Mouse (Mus musculus) limb, embryonic 11.5 days (tissue): ENCODE data around the gene Atmin. TPM values are rescaled to one million over a fixed set of nuclear protein-coding genes. Genes with fewer than 3 reads are reported as not detected.

Experiments
- ATAC-seq: fragments of 200-750 bp; cut with Nextera tagmentation; 2 replicates; pipeline ENCODE4 v1.8.0; 2017; ENCODE audit warnings: low read depth; ENCODE audit not compliant: insufficient number of reproducible peaks, low FRiP score, low TSS enrichment
- DNase-seq: peaks from one replicate; pipeline ENCODE4 v3.0.0-alpha.2; 2015; ENCODE audit warnings: low spot score
- H3K27ac ChIP-seq: fragments of 300-500 bp; sonication (generic); replicated peaks from 2 replicates; pipeline ENCODE4 v1.5.1; 2014; ENCODE audit warnings: low read depth, mild to moderate bottlenecking, low read length
- H3K27me3 ChIP-seq: fragments of 300-500 bp; sonication (generic); 2 replicates; pipeline ENCODE4 v1.6.1; 2014; ENCODE audit warnings: mild to moderate bottlenecking, low read length, mixed read lengths; ENCODE audit not compliant: control insufficient read depth, insufficient read depth
- H3K36me3 ChIP-seq: fragments of 300-500 bp; sonication (generic); 2 replicates; pipeline ENCODE4 v1.6.1; 2014; ENCODE audit warnings: mild to moderate bottlenecking, low read length, moderate library complexity, mixed read lengths; ENCODE audit not compliant: control insufficient read depth, insufficient read depth
- H3K4me1 ChIP-seq: fragments of 300-500 bp; sonication (generic); 2 replicates; pipeline ENCODE4 v1.6.1; 2014; ENCODE audit warnings: low read length, mixed read lengths; ENCODE audit not compliant: control insufficient read depth, insufficient read depth
- H3K4me2 ChIP-seq: fragments of 300-500 bp; sonication (generic); 2 replicates; pipeline ENCODE4 v1.6.1; 2014; ENCODE audit warnings: low read depth, mild to moderate bottlenecking, moderate library complexity; ENCODE audit not compliant: severe bottlenecking
- H3K4me3 ChIP-seq: fragments of 300-500 bp; sonication (generic); 2 replicates; pipeline ENCODE4 v1.5.1; 2014; ENCODE audit warnings: low read depth, low read length
- H3K9ac ChIP-seq: fragments of 300-500 bp; sonication (generic); 2 replicates; pipeline ENCODE4 v1.6.1; 2014; ENCODE audit warnings: mild to moderate bottlenecking, low read length
- H3K9me3 ChIP-seq: fragments of 300-500 bp; sonication (generic); 2 replicates; pipeline ENCODE4 v1.6.1; 2016; ENCODE audit warnings: low read length; ENCODE audit not compliant: control insufficient read depth
- WGBS: fragments of 180-500 bp; shearing (Covaris S2); extraction: QIAGEN DNeasy Blood & Tissue Kit; methylation state at CpG from one replicate; pipeline ENCODE4 v1.1.7; 2014; 5-methylcytosine and 5-hydroxymethylcytosine counted together
- polyA plus RNA-seq: library from polyadenylated mRNA; unstranded; fragments of >200 nt; fragmentation: Nextera tagmentation; extraction: Ambion mirVana; gene quantifications from 2 replicates; pipeline ENCODE4 v1.2.1, GENCODE M21; 2014

Atmin gene
- 13.4 and 14.8 TPM in 2 replicates for polyA plus RNA-seq

DNA sequence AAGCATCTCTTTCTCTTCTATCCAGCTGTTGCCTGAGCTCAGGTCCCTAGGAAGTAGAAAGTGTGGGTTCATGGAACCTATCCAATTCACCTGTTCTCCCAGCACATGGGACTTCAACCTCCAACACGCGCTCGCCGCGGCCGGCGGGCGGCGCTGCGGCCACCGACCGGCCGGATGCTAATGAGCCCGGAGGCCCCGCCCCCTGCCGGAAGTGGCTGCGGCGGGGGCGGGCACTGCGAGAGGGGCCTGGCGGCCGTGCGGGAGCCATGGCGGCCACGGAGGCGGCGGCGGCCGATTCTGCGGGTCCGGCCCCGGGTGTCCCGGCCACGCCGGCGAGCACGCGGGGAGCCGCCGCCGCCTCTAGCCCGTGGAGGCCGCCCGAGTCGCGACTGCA lies at the start of gene Atmin:
Gene Atmin, plus strand, starts transcription at position 233 of the 394 bp plus-strand sequence.
- Histone ChIP-seq H3K4me3 (peak within 1 kb of the TSS; percentile 95), H3K4me1 (peaks cover 4% of the 10 kb centered on the region; the same call in 1 of the 2 replicates), H3K27me3 (no peaks in the 10 kb centered on the region), H3K4me2 (peak within 1 kb of the TSS; percentile 95), H3K27ac (no peak within 1 kb of the TSS), H3K9me3 (no peaks in the 10 kb centered on the region), H3K36me3 (no peaks in the 10 kb centered on the region), H3K9ac (peak within 1 kb of the TSS; percentile 84)
- peak; percentile 86 for ATAC-seq
- DNase-seq: peak; percentile 90
- WGBS: under 1% methylated on average over 45 of the region's 46 CpGs

DNA sequence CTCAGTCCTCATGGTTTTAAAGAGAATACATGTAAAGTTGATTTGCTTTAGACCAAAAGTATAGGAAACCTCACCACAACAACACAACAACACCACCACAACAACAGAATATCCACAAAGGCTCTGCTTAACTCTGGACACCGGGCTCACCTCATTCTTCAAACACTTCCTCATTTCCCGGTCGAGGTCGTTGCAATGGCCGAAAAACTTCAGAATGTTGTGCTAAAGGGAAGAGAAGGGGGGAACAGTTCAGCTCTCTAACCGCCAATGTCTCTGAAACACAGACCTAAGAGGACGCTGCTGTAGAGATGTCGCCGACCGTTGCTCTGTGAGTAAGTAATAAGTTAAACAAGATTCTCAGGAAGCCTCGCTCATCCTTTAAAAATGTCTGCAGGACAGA lies 49.3 kb upstream of the Atmin start:
- Histone ChIP-seq H3K36me3 (peaks cover 5% of the 10 kb centered on the region; the same call in 1 of the 2 replicates), H3K27me3 (no peaks in the 10 kb centered on the region), H3K9ac (no peak overlapping the region), H3K4me2 (no peak overlapping the region), H3K9me3 (no peaks in the 10 kb centered on the region), H3K4me3 (no peak overlapping the region), H3K27ac (no peak overlapping the region), H3K4me1 (no peaks in the 10 kb centered on the region)
- 92% methylated on average over 11 of the region's 11 CpGs for WGBS
- no peak for DNase-seq
- ATAC-seq: no peak

DNA sequence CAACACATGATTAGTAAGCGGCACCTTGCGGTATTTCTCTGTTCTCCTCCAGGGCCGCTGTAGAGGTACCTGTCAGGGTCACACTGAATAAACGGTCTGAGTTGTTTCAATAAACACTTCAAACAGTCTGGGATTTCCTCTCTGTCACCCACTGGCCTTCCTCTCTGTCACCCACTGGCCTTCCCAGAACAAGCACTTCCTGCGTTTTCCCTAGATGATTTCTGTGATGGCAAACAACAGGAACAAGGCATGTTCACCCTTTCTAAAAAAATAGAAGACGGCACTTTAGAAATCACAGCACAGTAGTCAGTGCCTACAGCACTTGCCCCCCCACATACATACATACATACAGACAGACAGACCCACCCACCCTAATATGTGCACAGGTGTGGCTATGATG lies 47.7 kb upstream of the Atmin start:
- no peak overlapping the region for H3K4me2 ChIP-seq
- WGBS: 92% methylated on average over 6 of the region's 6 CpGs
- H3K27ac ChIP-seq: no peak overlapping the region
- H3K9me3 ChIP-seq: no peaks in the 10 kb centered on the region
- no peak overlapping the region for H3K4me3 ChIP-seq
- no peaks in the 10 kb centered on the region for H3K27me3 ChIP-seq
- DNase-seq: no peak
- no peak overlapping the region for H3K9ac ChIP-seq
- H3K36me3 ChIP-seq: peaks cover 5% of the 10 kb centered on the region; the same call in 1 of the 2 replicates
- ATAC-seq: no peak
- no peaks in the 10 kb centered on the region for H3K4me1 ChIP-seq

DNA sequence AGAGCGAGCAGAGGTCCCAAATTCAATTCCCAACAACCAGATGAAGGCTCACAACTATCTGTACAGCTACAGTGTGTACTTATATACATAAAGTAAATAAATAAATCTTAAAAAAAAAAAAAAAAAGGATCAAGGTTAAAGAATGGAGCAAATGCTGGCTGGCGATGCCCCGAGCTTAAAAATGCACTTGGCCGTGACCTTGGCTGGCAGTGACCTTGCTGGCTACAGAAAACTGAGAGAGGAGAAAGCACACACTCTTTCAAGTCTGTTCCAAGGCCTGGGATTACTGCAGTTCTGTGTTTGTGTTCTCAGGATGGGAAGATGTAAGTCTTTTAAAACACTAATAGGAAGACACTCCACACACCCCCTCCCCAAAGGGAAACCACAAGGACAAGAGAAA lies 38.5 kb upstream of the Atmin start:
- ATAC-seq (no peak), DNase-seq (no peak)
- Histone ChIP-seq H3K27ac (no peak overlapping the region), H3K36me3 (0 out of 2 replicates have a peak, but pooled peaks cover 2% of the 10 kb centered on the region), H3K4me2 (no peak overlapping the region), H3K4me1 (no peaks in the 10 kb centered on the region), H3K4me3 (no peak overlapping the region), H3K27me3 (no peaks in the 10 kb centered on the region), H3K9ac (no peak overlapping the region), H3K9me3 (no peaks in the 10 kb centered on the region)
- 94% methylated on average over 4 of the region's 4 CpGs for WGBS

DNA sequence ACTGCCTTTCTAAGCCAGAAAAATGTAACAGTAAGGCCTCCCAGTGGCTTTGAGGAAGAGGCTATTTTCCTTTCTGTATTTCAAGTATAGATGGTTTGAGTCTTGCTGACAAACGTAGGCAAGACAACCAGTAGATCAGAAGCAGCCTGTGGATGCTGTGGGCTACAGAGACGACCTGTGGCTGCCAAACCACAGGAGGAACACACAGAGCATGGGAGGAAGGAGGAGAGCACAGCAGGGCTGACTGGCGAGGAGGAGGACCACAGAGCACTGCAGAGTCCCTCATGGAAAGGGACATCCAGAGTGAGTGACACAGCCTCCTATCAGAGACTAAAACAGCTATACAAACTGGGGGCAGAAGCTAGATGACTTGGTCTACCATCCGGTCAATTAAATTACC lies 37.9 kb upstream of the Atmin start:
- Histone ChIP-seq H3K4me2 (no peak overlapping the region), H3K4me1 (no peaks in the 10 kb centered on the region), H3K27ac (no peak overlapping the region), H3K36me3 (peaks cover 2% of the 10 kb centered on the region; the same call in 1 of the 2 replicates), H3K9me3 (no peaks in the 10 kb centered on the region), H3K27me3 (no peaks in the 10 kb centered on the region), H3K4me3 (no peak overlapping the region), H3K9ac (no peak overlapping the region)
- ATAC-seq (no peak), DNase-seq (no peak)
- 88% methylated on average over 4 of the region's 4 CpGs for WGBS

DNA sequence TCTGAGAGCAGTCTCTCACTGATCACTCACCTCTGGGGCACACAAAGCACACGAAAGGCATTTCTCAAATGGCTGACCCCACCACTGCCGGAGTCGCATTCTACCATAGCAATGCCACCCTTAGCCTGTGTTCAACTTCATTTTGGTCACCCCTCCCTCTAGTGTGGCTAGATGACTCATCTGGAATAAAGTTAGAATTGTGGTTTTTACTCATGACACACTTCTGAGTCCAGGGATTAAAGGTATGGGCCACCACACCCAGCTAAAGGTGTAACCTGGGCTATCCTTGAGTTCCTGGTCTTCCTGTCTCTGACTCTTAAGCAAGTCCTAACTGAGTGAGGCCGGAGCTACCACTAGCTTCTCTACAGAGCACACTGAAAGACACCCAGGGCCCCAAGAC lies 37.4 kb upstream of the Atmin start:
- no peak overlapping the region for H3K9ac ChIP-seq
- 94% methylated on average over 4 of the region's 4 CpGs for WGBS
- no peak overlapping the region for H3K4me2 ChIP-seq
- no peaks in the 10 kb centered on the region for H3K9me3 ChIP-seq
- no peak overlapping the region for H3K27ac ChIP-seq
- H3K4me1 ChIP-seq: no peaks in the 10 kb centered on the region
- H3K36me3 ChIP-seq: peaks cover 2% of the 10 kb centered on the region; the same call in 1 of the 2 replicates
- no peak for DNase-seq
- ATAC-seq: no peak
- no peaks in the 10 kb centered on the region for H3K27me3 ChIP-seq
- H3K4me3 ChIP-seq: no peak overlapping the region

DNA sequence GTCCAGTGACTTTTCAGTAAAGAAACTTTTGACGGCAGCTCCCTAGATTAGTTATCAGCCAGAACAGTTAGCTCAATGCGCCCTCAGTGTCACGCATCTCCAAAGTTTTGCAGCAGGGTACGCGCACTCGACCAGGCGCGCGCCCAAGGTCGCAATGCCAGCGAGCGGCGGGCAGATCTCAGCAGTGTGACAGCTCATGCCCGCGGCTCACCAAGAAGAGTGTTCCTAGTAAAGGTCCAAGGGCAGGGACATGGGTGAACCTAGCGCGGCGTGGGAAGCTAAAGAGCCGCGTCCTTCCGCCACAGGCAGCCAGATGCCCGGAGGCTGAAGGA lies 22.2 kb upstream of the Atmin start:
- DNase-seq: no peak
- Histone ChIP-seq H3K9ac (peak overlapping the region; percentile 76), H3K36me3 (no peaks in the 10 kb centered on the region), H3K27ac (no peak overlapping the region), H3K4me2 (peak overlapping the region; percentile 81), H3K9me3 (no peaks in the 10 kb centered on the region), H3K27me3 (no peaks in the 10 kb centered on the region), H3K4me1 (peaks cover 4% of the 10 kb centered on the region), H3K4me3 (peak overlapping the region; percentile 81)
- under 1% methylated on average over 22 of the region's 22 CpGs for WGBS
- no peak; the same call in 1 of the 2 replicates for ATAC-seq

DNA sequence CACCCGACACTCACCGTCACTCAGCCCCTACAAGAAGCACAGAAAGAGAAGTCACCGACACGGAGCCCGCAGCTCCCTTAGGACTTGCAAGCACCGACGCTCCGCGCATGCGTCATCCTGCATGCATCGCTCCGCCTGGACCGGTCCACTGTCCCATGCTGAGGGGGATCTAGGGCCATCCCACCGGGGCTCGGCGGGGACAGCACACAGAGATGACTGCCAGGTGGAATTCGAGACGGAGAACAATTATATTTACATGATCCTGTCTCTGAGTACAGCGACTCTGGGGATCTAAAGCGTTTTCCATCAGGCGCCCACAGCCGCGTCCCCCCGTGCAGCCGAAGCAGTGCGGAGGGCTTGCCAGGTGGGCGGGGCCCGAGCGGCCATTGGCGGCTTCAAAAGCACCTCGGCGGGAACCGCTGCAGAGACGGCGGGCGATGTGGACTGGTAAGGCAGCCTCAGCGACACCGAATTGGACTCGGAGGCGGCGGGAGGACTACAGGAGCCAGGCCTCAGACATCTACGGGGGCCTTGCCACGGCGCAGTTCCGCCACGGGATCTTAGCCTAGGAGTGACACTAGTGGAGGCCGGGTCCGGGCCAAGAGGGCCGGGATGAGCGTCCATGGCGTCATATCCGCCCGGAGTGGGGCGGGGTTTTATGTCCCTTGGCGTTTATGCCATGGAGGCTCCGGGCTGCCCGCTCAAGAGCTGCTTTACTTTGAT lies 21.7 kb upstream of the Atmin start, which contains the start of the genes Cmc2 and Cenpn:
Gene Cmc2, minus strand, starts transcription at position 119 of the 723 bp plus-strand sequence.
Gene Cenpn, plus strand, starts transcription at position 394 of the 723 bp plus-strand sequence.
- Histone ChIP-seq H3K36me3 (no peaks in the 10 kb centered on the region), H3K4me2 (peak within 1 kb of the TSS; percentile 81), H3K27me3 (no peaks in the 10 kb centered on the region), H3K9ac (peak within 1 kb of the TSS; percentile 76), H3K4me1 (peaks cover 4% of the 10 kb centered on the region), H3K4me3 (peak within 1 kb of the TSS; percentile 81), H3K9me3 (no peaks in the 10 kb centered on the region), H3K27ac (peak within 1 kb of the TSS; percentile 32; the same call in 1 of the 2 replicates)
- DNase-seq (peak; percentile 95), ATAC-seq (peak; percentile 94)
- WGBS: under 1% methylated on average over 57 of the region's 57 CpGs
